ENCODE assay signal across 8 mouse cellular contexts in genomic region chr7:44892276-44892921, GRCm38 (mm10). TPM values are rescaled to one million over a fixed set of nuclear protein-coding genes. Genes with fewer than 3 reads are reported as not detected.
DNase-seq lines count a peak whose midpoint lies in the region; ATAC-seq and TF ChIP-seq lines count a peak whose summit lies in the region.

TSS of gene Med25 (minus strand) at chr7:44892712.

- ATAC-seq in G1E (ENCODE audit: extremely low read depth, insufficient number of reproducible peaks, low FRiP score, poor library complexity, severe bottlenecking), result peak; percentile 31; the same call in 1 of the 2 replicates
- ATAC-seq in forebrain, embryonic 16.5 days, result peak; percentile 77
- peak; percentile 78 for ATAC-seq in lung, embryonic 14.5 days (ENCODE audit: insufficient read depth)

- peak within 1 kb of the TSS; percentile 91 for H3K4me3 ChIP-seq in G1E (ENCODE audit: low read depth, low read length)
- peak within 1 kb of the TSS; percentile 90 for H3K4me3 ChIP-seq in forebrain, embryonic 16.5 days (replicated peaks; ENCODE audit: low read length)
- peak within 1 kb of the TSS; percentile 95 for H3K4me3 ChIP-seq in layer of hippocampus, adult 2 months
- peak within 1 kb of the TSS; percentile 82 for H3K4me3 ChIP-seq in lung, embryonic 14.5 days (ENCODE audit: low read depth, low read length)
- H3K4me3 ChIP-seq in olfactory bulb, adult 2 months (ENCODE audit: insufficient read depth, low read depth, low read length), result peak within 1 kb of the TSS; percentile 73
- peak within 1 kb of the TSS; percentile 65 for H3K4me3 ChIP-seq in thymus, adult 2 months (ENCODE audit: control insufficient read depth, insufficient read depth, low read length)

- H3K36me3 ChIP-seq in G1E (replicated peaks), result peaks cover 43% of the 10 kb centered on the region
- H3K36me3 ChIP-seq in forebrain, embryonic 16.5 days (ENCODE audit: control insufficient read depth, insufficient read depth), result no peaks in the 10 kb centered on the region; the same call in 1 of the 2 replicates
- H3K36me3 ChIP-seq in lung, embryonic 14.5 days (ENCODE audit: insufficient read depth), result peaks cover 20% of the 10 kb centered on the region
- no peaks in the 10 kb centered on the region for H3K36me3 ChIP-seq in thymus, adult 2 months (ENCODE audit: control insufficient read depth, insufficient read depth, low read length)

- peak within 1 kb of the TSS; percentile 95 for H3K4me2 ChIP-seq in forebrain, embryonic 16.5 days (ENCODE audit: low read length)
- H3K4me2 ChIP-seq in lung, embryonic 14.5 days, result peak within 1 kb of the TSS; percentile 83

- TF ChIP-seq CTCF in G1E (IDR thresholded peaks at IDR 0.05; ENCODE audit: low read depth, low read length), result no peak
- TF ChIP-seq CTCF in layer of hippocampus, adult 2 months (conservative IDR thresholded peaks at IDR 0.05), result no peak
- no peak for TF ChIP-seq CTCF in lung, embryonic 14.5 days (IDR thresholded peaks at IDR 0.05; ENCODE audit: low read depth)
- no peak for TF ChIP-seq CTCF in olfactory bulb, adult 2 months (IDR thresholded peaks at IDR 0.05; ENCODE audit: insufficient read depth, low read depth, low read length)
- peak; percentile 29; the same call in 1 of the 2 replicates for TF ChIP-seq CTCF in thymus, adult 2 months (IDR thresholded peaks at IDR 0.05; ENCODE audit: borderline replicate concordance, control insufficient read depth, extremely low read depth, insufficient read depth, low read length, poor library complexity)

- intact Hi-C loops in heart, postnatal 36 days (cut with DNase I), result no loop called here

- peak; percentile 83 for TF ChIP-seq POLR2A in olfactory bulb, adult 2 months (IDR thresholded peaks at IDR 0.05; ENCODE audit: insufficient read depth, low read depth, low read length)
- TF ChIP-seq POLR2A in thymus, adult 2 months (IDR thresholded peaks at IDR 0.05; ENCODE audit: control insufficient read depth, extremely low read depth, insufficient read depth, low read length, poor library complexity), result peak; percentile 85

- H3K4me1 ChIP-seq in G1E (ENCODE audit: insufficient read depth, low read depth, low read length), result peaks cover 65% of the 10 kb centered on the region
- peaks cover 62% of the 10 kb centered on the region for H3K4me1 ChIP-seq in forebrain, embryonic 16.5 days (replicated peaks; ENCODE audit: control insufficient read depth, insufficient read depth, low read length)
- peaks cover 22% of the 10 kb centered on the region for H3K4me1 ChIP-seq in lung, embryonic 14.5 days (ENCODE audit: insufficient read depth)
- H3K4me1 ChIP-seq in olfactory bulb, adult 2 months (ENCODE audit: control insufficient read depth, insufficient read depth, low read length), result peaks cover 44% of the 10 kb centered on the region
- peaks cover 28% of the 10 kb centered on the region for H3K4me1 ChIP-seq in thymus, adult 2 months (replicated peaks; ENCODE audit: control insufficient read depth, insufficient read depth, low read length)

- H3K9me3 ChIP-seq in G1E (replicated peaks), result no peaks in the 10 kb centered on the region
- no peaks in the 10 kb centered on the region for H3K9me3 ChIP-seq in forebrain, embryonic 16.5 days (ENCODE audit: control insufficient read depth, low read length)
- H3K9me3 ChIP-seq in lung, embryonic 14.5 days (ENCODE audit: low read depth, low read length), result no peaks in the 10 kb centered on the region

- H3K27me3 ChIP-seq in G1E (ENCODE audit: insufficient read depth, low read length), result no peaks in the 10 kb centered on the region
- no peaks in the 10 kb centered on the region for H3K27me3 ChIP-seq in forebrain, embryonic 16.5 days (replicated peaks; ENCODE audit: control insufficient read depth, insufficient read depth, low read length)
- H3K27me3 ChIP-seq in lung, embryonic 14.5 days (ENCODE audit: insufficient read depth, low read length), result no peaks in the 10 kb centered on the region
- no peaks in the 10 kb centered on the region for H3K27me3 ChIP-seq in thymus, adult 2 months (ENCODE audit: control insufficient read depth, insufficient read depth, low read length)

- DNase-seq in G1E (ENCODE audit: low spot score), result peak; percentile 89
- DNase-seq in cerebellum, adult 18-20 months, result peak; percentile 86 to 91
- peak; percentile 84 to 93 for DNase-seq in heart, postnatal 36 days
- peak; percentile 89 to 97 for DNase-seq in layer of hippocampus, adult 2 months (ENCODE audit: low spot score in 2 of 2)
- peak; percentile 99 for DNase-seq in lung, embryonic 14.5 days
- DNase-seq in thymus, adult 2 months, result peak; percentile 79

- H3K27ac ChIP-seq in forebrain, embryonic 16.5 days (ENCODE audit: low read length), result peak within 1 kb of the TSS; percentile 97
- H3K27ac ChIP-seq in layer of hippocampus, adult 2 months, result peak within 1 kb of the TSS; percentile 99
- peak within 1 kb of the TSS; percentile 93 for H3K27ac ChIP-seq in lung, embryonic 14.5 days (ENCODE audit: low read depth)
- H3K27ac ChIP-seq in olfactory bulb, adult 2 months (ENCODE audit: insufficient read depth, low read depth, low read length), result peak within 1 kb of the TSS; percentile 96
- peak within 1 kb of the TSS; percentile 86 for H3K27ac ChIP-seq in thymus, adult 2 months (ENCODE audit: control insufficient read depth, insufficient read depth, low read length)

- WGBS in forebrain, embryonic 16.5 days, result under 1% methylated on average over 56 of the region's 56 CpGs
- under 1% methylated on average over 55 of the region's 56 CpGs for WGBS in lung, embryonic 14.5 days
- WGBS in olfactory bulb, adult 2 months, result under 1% methylated on average over 56 of the region's 56 CpGs
- WGBS in thymus, adult 2 months, result under 1% methylated on average over 56 of the region's 56 CpGs

- H3K9ac ChIP-seq in forebrain, embryonic 16.5 days (replicated peaks; ENCODE audit: low read depth, low read length), result peak within 1 kb of the TSS; percentile 69
- H3K9ac ChIP-seq in lung, embryonic 14.5 days, result peak within 1 kb of the TSS; percentile 86

RNA-seq across cellular contexts. Expression of gene Med25, which starts in this region (rescaled TPM):
- total RNA-seq in G1E (2014; fragmentation: Nextera tagmentation) (77.5 and 96.6 TPM in 2 replicates), G1E (2017) (14.0 and 16.5 TPM in 2 replicates)
- 367 and 482 TPM in 2 replicates for polyA plus RNA-seq in G1E (2012)
- 158 and 166 TPM in 2 replicates for polyA plus RNA-seq in forebrain, embryonic 16.5 days (2015; fragmentation: Nextera tagmentation; extraction: Ambion mirVana)
- 10 to 100 TPM; 76.9 to 81.1 TPM for total RNA-seq in heart, postnatal 36 days (2021)
- total RNA-seq in layer of hippocampus, adult 2 months (2021), result 100 to 1,000 TPM; 103 to 107 TPM
- polyA plus RNA-seq in lung, embryonic 14.5 days (2014; fragmentation: Nextera tagmentation; extraction: Ambion mirVana), result 77.9 and 79.5 TPM in 2 replicates
- polyA plus RNA-seq in olfactory bulb, adult 2 months (2012; ENCODE audit: insufficient read depth, insufficient read length, low replicate concordance, missing spikeins), result not detected in 2 replicates
- 220 and 266 TPM in 2 replicates for polyA plus RNA-seq in thymus, adult 2 months (2012; rRNA removed)

Comparison
In these comparisons a context has a peak if more than half of its experiments do, and no peak if none do; other contexts are left out.
1. Peak in every context shown above with its lines: DNase-seq, ATAC-seq, H3K4me3 ChIP-seq and H3K27ac ChIP-seq.